Mouse (Mus musculus): ENCODE measurements at regions not wholly inside any gene's neighbourhood (a gene's known extent, or its start where the extent isn't known, plus 50 kb on each side); places are given as distances from the start of the nearest gene placed in this dataset.

DNA sequence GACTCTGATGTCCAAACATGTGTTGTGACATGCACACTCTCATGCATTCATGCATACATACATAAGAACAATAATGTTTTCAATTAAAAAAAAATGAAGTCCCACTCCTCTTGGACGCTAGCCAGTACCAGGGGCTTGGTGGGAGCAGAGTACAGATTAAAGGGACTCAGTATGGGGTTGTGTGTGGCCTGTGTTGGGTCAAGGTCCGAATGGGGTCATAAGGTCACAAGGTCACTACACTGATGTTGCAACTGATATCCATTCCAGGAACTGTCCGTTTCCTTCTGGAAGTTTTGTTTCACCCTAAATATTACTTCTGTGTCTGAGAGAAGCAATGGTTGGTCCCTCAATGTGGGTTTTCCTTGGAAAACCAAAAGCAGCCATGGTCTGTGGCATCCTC, 152.0 kb downstream of the Gm19410 start:
- no peaks in the 10 kb centered on the region for H3K36me3 ChIP-seq
- H3K27me3 ChIP-seq (ENCODE audit: low read depth, poor library complexity, severe bottlenecking), result no peaks in the 10 kb centered on the region
- no peak overlapping the region for H3K4me3 ChIP-seq
- no peak overlapping the region for H3K27ac ChIP-seq
- H3K9me3 ChIP-seq (replicated peaks), result no peaks in the 10 kb centered on the region
- 62% methylated on average over 3 of the region's 3 CpGs for WGBS
- H3K4me1 ChIP-seq, result peaks cover 13% of the 10 kb centered on the region; the same call in 1 of the 2 replicates
- DNase-seq (ENCODE audit: low spot score), result no peak

- no peak for DNase-seq (ENCODE audit: low spot score)
- no peak overlapping the region for H3K4me3 ChIP-seq
- peaks cover 13% of the 10 kb centered on the region; the same call in 1 of the 2 replicates for H3K4me1 ChIP-seq
- no peaks in the 10 kb centered on the region for H3K9me3 ChIP-seq (replicated peaks)
- H3K27me3 ChIP-seq (ENCODE audit: low read depth, poor library complexity, severe bottlenecking), result no peaks in the 10 kb centered on the region
- H3K27ac ChIP-seq, result no peak overlapping the region
- no peaks in the 10 kb centered on the region for H3K36me3 ChIP-seq
- WGBS, result 77% methylated on average over 6 of the region's 6 CpGs
Observed at GRCm38 (mm10) chr8:35919451-35919850, 153.9 kb downstream of the Gm19410 start.

GRCm38 (mm10) chr8:35919859-35920675, 154.5 kb downstream of the Gm19410 start:
- peaks cover 13% of the 10 kb centered on the region; the same call in 1 of the 2 replicates for H3K4me1 ChIP-seq
- DNase-seq (ENCODE audit: low spot score), result no peak
- H3K9me3 ChIP-seq (replicated peaks), result no peaks in the 10 kb centered on the region
- H3K27ac ChIP-seq, result no peak overlapping the region
- no peaks in the 10 kb centered on the region for H3K36me3 ChIP-seq
- H3K4me3 ChIP-seq, result no peak overlapping the region
- 64% methylated on average over 8 of the region's 8 CpGs for WGBS
- no peaks in the 10 kb centered on the region for H3K27me3 ChIP-seq (ENCODE audit: low read depth, poor library complexity, severe bottlenecking)

- H3K27ac ChIP-seq, result no peak overlapping the region
- WGBS, result 94% methylated on average over 1 of the region's 1 CpGs
- no peak for DNase-seq (ENCODE audit: low spot score)
Observed at GRCm38 (mm10) chr8:35924026-35924425, 158.4 kb downstream of the Gm19410 start.

GRCm38 (mm10) chr8:35927408-35927871, 161.8 kb downstream of the Gm19410 start:
- DNase-seq (ENCODE audit: low spot score), result no peak
- H3K36me3 ChIP-seq, result no peaks in the 10 kb centered on the region
- no peaks in the 10 kb centered on the region for H3K27me3 ChIP-seq (ENCODE audit: low read depth, poor library complexity, severe bottlenecking)
- H3K9me3 ChIP-seq (replicated peaks), result no peaks in the 10 kb centered on the region
- no peak overlapping the region for H3K27ac ChIP-seq
- H3K4me1 ChIP-seq, result no peaks in the 10 kb centered on the region
- 69% methylated on average over 5 of the region's 5 CpGs for WGBS
- no peak overlapping the region for H3K4me3 ChIP-seq

More at GRCm38 (mm10) chr8:35924026-35924425, 158.4 kb downstream of the Gm19410 start:
- Histone ChIP-seq H3K36me3 (no peaks in the 10 kb centered on the region), H3K4me3 (no peak overlapping the region), H3K9me3 (replicated peaks) (no peaks in the 10 kb centered on the region), H3K4me1 (peaks cover 10% of the 10 kb centered on the region; the same call in 1 of the 2 replicates), H3K27me3 (ENCODE audit: low read depth, poor library complexity, severe bottlenecking) (no peaks in the 10 kb centered on the region)

- H3K36me3 ChIP-seq, result no peaks in the 10 kb centered on the region
- H3K27ac ChIP-seq, result no peak overlapping the region
- H3K27me3 ChIP-seq (ENCODE audit: low read depth, poor library complexity, severe bottlenecking), result no peaks in the 10 kb centered on the region
- no peaks in the 10 kb centered on the region for H3K9me3 ChIP-seq (replicated peaks)
- H3K4me1 ChIP-seq, result no peaks in the 10 kb centered on the region
- no peak overlapping the region for H3K4me3 ChIP-seq
- 26% methylated on average over 4 of the region's 4 CpGs for WGBS
- DNase-seq (ENCODE audit: low spot score), result no peak
Observed at GRCm38 (mm10) chr8:35930291-35930690, 164.7 kb downstream of the Gm19410 start.

- no peaks in the 10 kb centered on the region for H3K9me3 ChIP-seq (replicated peaks)
Observed at GRCm38 (mm10) chr8:35933186-35934114, 167.9 kb downstream of the Gm19410 start.

DNA sequence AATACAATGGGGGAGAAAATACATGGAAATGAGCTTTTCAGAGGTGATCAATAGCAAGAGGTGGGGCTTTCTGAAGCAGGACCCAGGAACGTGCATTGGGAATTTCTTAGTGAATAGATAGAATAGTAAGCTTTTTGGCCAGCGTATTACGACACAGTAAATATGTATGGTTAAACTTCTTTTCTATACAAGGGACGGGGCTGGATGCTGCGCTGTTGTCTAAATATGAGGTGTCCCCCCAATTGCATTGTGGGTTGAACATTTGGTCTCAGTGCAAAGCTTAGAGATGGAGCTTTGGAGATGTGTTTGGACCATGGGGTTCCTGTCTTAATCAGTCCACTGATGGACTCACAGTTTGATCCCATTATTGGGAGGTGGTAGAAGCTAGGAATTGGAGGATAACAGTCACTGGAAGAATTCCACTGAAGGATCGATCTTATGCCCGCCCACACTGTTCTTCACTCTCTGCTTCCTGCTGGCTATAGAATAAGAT, 168.6 kb downstream of the Gm19410 start:
- H3K4me1 ChIP-seq, result no peaks in the 10 kb centered on the region
- DNase-seq (ENCODE audit: low spot score), result no peak
- no peak overlapping the region for H3K4me3 ChIP-seq
- H3K27ac ChIP-seq, result no peak overlapping the region
- WGBS, result 97% methylated on average over 7 of the region's 7 CpGs
- H3K27me3 ChIP-seq (ENCODE audit: low read depth, poor library complexity, severe bottlenecking), result no peaks in the 10 kb centered on the region
- H3K36me3 ChIP-seq, result no peaks in the 10 kb centered on the region
- H3K9me3 ChIP-seq (replicated peaks), result no peaks in the 10 kb centered on the region

More at GRCm38 (mm10) chr8:35933186-35934114, 167.9 kb downstream of the Gm19410 start:
- Histone ChIP-seq H3K27ac (no peak overlapping the region), H3K36me3 (no peaks in the 10 kb centered on the region), H3K27me3 (ENCODE audit: low read depth, poor library complexity, severe bottlenecking) (no peaks in the 10 kb centered on the region), H3K4me3 (no peak overlapping the region), H3K4me1 (no peaks in the 10 kb centered on the region)
- WGBS, result 74% methylated on average over 13 of the region's 13 CpGs
- DNase-seq (ENCODE audit: low spot score), result no peak

GRCm38 (mm10) chr8:35935034-35935433, 169.4 kb downstream of the Gm19410 start:
- H3K9me3 ChIP-seq (replicated peaks), result no peaks in the 10 kb centered on the region
- DNase-seq (ENCODE audit: low spot score), result no peak
- no peaks in the 10 kb centered on the region for H3K27me3 ChIP-seq (ENCODE audit: low read depth, poor library complexity, severe bottlenecking)
- H3K36me3 ChIP-seq, result no peaks in the 10 kb centered on the region
- 94% methylated on average over 1 of the region's 1 CpGs for WGBS
- no peak overlapping the region for H3K27ac ChIP-seq
- H3K4me3 ChIP-seq, result no peak overlapping the region
- H3K4me1 ChIP-seq, result no peaks in the 10 kb centered on the region

DNA sequence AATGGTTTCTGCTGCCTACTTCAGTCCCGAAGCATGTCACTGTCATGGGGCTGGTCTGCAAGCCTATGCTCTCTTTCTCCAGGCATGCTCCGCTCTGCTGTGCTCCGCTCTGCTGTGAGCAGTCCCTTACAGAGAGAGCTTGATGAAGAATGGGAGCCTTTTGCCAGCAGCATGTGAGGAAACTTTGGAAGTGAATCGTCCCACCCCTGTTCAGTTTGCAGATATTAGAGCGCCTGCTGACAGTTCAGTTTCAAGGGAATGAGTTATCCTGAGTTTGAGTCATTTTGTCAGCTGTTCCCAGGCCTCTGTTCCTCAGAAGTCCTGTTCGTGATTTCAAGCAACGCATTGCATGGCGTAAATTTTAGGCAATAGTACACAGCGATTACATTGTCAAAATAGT, 173.6 kb downstream of the Gm19410 start:
- DNase-seq (ENCODE audit: low spot score), result no peak
- 92% methylated on average over 9 of the region's 9 CpGs for WGBS
- no peak overlapping the region for H3K4me3 ChIP-seq
- H3K4me1 ChIP-seq, result no peaks in the 10 kb centered on the region
- no peaks in the 10 kb centered on the region for H3K27me3 ChIP-seq (ENCODE audit: low read depth, poor library complexity, severe bottlenecking)
- no peaks in the 10 kb centered on the region for H3K36me3 ChIP-seq
- no peak overlapping the region for H3K27ac ChIP-seq
- no peaks in the 10 kb centered on the region for H3K9me3 ChIP-seq (replicated peaks)

DNA sequence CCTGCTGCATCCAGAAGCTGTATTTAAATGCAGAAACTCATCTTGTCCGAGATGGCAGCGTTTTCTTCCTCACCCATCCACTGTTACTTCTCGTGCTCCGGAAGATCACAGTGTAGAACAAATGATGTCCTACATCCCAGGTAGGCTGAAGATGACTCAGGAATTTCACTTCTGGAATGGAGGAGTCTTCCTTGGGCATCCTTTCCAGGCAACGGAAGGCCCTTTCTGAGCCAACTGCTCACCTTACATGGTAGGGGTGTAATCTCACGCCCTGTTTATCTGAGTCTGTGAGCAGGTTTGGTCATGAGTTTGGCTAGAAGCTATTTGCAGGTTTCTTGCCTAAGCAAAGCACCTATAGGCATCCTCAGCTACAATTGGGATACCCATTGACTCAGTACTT, 176.9 kb downstream of the Gm19410 start:
- 93% methylated on average over 6 of the region's 6 CpGs for WGBS
- Histone ChIP-seq H3K4me1 (peaks cover 11% of the 10 kb centered on the region), H3K27ac (no peak overlapping the region), H3K36me3 (no peaks in the 10 kb centered on the region), H3K4me3 (no peak overlapping the region), H3K9me3 (replicated peaks) (no peaks in the 10 kb centered on the region), H3K27me3 (ENCODE audit: low read depth, poor library complexity, severe bottlenecking) (no peaks in the 10 kb centered on the region)
- DNase-seq (ENCODE audit: low spot score), result no peak

GRCm38 (mm10) chr8:35943686-35944085, 178.1 kb downstream of the Gm19410 start:
- H3K9me3 ChIP-seq (replicated peaks), result no peaks in the 10 kb centered on the region
- H3K4me3 ChIP-seq, result no peak overlapping the region
- peaks cover 23% of the 10 kb centered on the region for H3K4me1 ChIP-seq
- no peaks in the 10 kb centered on the region for H3K27me3 ChIP-seq (ENCODE audit: low read depth, poor library complexity, severe bottlenecking)
- DNase-seq (ENCODE audit: low spot score), result no peak
- WGBS, result 86% methylated on average over 3 of the region's 3 CpGs
- H3K36me3 ChIP-seq, result no peaks in the 10 kb centered on the region
- no peak overlapping the region for H3K27ac ChIP-seq

DNA sequence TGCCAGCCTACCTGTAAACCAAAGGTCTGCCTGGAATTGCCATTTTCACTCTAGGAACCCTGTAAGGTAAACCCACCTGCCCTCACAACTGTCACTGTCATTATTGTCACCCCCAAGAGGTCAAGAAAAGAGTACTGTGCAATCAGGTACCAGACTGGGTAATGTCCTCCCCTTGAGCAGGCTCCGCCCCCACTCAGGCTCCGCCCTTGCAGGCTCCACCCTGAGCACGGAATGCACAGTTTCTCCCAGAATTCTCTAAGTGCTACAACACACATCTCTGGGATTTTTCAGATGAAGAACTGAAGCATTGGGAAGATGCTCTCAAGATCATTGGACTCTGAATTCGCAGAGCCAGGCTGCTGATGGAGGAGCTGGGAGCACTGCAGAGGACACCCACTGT, 178.9 kb downstream of the Gm19410 start:
- H3K4me1 ChIP-seq, result peaks cover 30% of the 10 kb centered on the region
- H3K9me3 ChIP-seq (replicated peaks), result no peaks in the 10 kb centered on the region
- H3K27me3 ChIP-seq (ENCODE audit: low read depth, poor library complexity, severe bottlenecking), result no peaks in the 10 kb centered on the region
- no peak overlapping the region for H3K27ac ChIP-seq
- no peak overlapping the region for H3K4me3 ChIP-seq
- no peaks in the 10 kb centered on the region for H3K36me3 ChIP-seq
- WGBS, result 87% methylated on average over 4 of the region's 4 CpGs
- no peak for DNase-seq (ENCODE audit: low spot score)

Data from limb, embryonic 10.5 days (tissue).